Mouse (Mus musculus) stomach, postnatal 0 days (tissue): Measurements from ENCODE around the gene Pabpc4. TPM values are rescaled to one million over a fixed set of nuclear protein-coding genes. Genes with fewer than 3 reads are reported as not detected.

Source experiments
- ATAC-seq: fragments of 200-750 bp; cut with Nextera tagmentation; 2 replicates; pipeline ENCODE4 v1.8.0; 2017; ENCODE audit not compliant: low FRiP score, low TSS enrichment
- DNase-seq: peaks from one replicate; pipeline ENCODE4 v3.0.0-alpha.2; 2016; ENCODE audit warnings: low spot score
- H3K27ac ChIP-seq: fragments of 300-500 bp; sonication (generic); replicated peaks from 2 replicates; pipeline ENCODE4 v1.5.1; 2014; ENCODE audit warnings: mild to moderate bottlenecking, control low read depth
- H3K27me3 ChIP-seq: fragments of 300-500 bp; sonication (generic); 2 replicates; pipeline ENCODE4 v1.6.1; 2014; ENCODE audit warnings: low read length; ENCODE audit not compliant: control insufficient read depth, insufficient read depth
- H3K36me3 ChIP-seq: fragments of 300-500 bp; sonication (generic); 2 replicates; pipeline ENCODE4 v1.6.1; 2014; ENCODE audit warnings: low read length, mixed read lengths; ENCODE audit not compliant: control insufficient read depth, insufficient read depth
- H3K4me1 ChIP-seq: fragments of 300-500 bp; sonication (generic); replicated peaks from 2 replicates; pipeline ENCODE4 v1.6.1; 2014; ENCODE audit warnings: antibody characterized with exemption; ENCODE audit not compliant: control insufficient read depth, insufficient read depth
- H3K4me2 ChIP-seq: fragments of 300-500 bp; sonication (generic); replicated peaks from 2 replicates; pipeline ENCODE4 v1.6.1; 2014; ENCODE audit warnings: low read depth, mild to moderate bottlenecking, control low read depth, moderate library complexity
- H3K4me3 ChIP-seq: fragments of 300-500 bp; sonication (generic); 2 replicates; pipeline ENCODE4 v1.5.1; 2014; ENCODE audit warnings: low read depth, low read length, control low read depth
- H3K9ac ChIP-seq: fragments of 300-500 bp; sonication (generic); 2 replicates; pipeline ENCODE4 v1.6.1; 2014; ENCODE audit warnings: mild to moderate bottlenecking, low read length, control low read depth, mixed read lengths
- H3K9me3 ChIP-seq: fragments of 300-500 bp; sonication (generic); 2 replicates; pipeline ENCODE4 v1.6.1; 2016; ENCODE audit warnings: low read length; ENCODE audit not compliant: control insufficient read depth
- CTCF ChIP-seq: IDR thresholded peaks from 2 replicates; pipeline ENCODE4 v1.5.1; 2016; ENCODE audit warnings: antibody characterized with exemption, low read depth, mild to moderate bottlenecking, moderate library complexity
- EP300 ChIP-seq: optimal IDR thresholded peaks from 2 replicates; pipeline ENCODE3; 2016; ENCODE audit warnings: antibody characterized with exemption
- WGBS: fragments of 180-500 bp; shearing (Covaris S2); extraction: QIAGEN DNeasy Blood & Tissue Kit; methylation state at CpG from one replicate; pipeline ENCODE4 v1.1.7; 2014; 5-methylcytosine and 5-hydroxymethylcytosine counted together
- polyA plus RNA-seq: library from polyadenylated mRNA; unstranded; fragments of >200 nt; fragmentation: Nextera tagmentation; extraction: Ambion mirVana; gene quantifications from 2 replicates; pipeline ENCODE4 v1.2.1, GENCODE M21; 2015

Pabpc4 gene
- polyA plus RNA-seq, 1 experiment from 2014 or later = 15.7 TPM

DNA sequence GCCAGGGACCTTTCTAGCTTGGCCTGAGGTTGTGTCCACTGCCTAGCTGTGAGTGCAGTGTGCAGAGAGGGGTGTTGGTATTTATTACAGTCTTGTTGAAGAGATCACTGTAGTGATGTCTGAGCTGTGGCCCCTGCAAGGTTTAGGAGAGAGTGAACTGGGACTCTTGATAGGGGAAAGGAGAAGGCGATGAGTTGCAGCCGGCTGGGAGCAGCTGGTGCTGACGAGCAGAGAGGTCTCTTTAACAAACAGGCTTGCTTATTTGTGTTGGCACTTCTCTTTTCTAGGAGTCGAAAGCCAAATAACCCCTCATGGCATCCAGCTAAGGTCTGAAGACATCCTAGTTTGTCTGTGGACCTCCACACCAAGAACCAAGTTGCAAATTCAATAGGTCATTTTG, 36.1 kb downstream of the Pabpc4 start:
- no peaks in the 10 kb centered on the region for H3K9me3 ChIP-seq
- no peak overlapping the region for H3K4me3 ChIP-seq
- no peak overlapping the region for H3K27ac ChIP-seq
- H3K36me3 ChIP-seq = peaks cover 38% of the 10 kb centered on the region
- no peaks in the 10 kb centered on the region for H3K4me1 ChIP-seq
- no peak overlapping the region for H3K4me2 ChIP-seq
- TF ChIP-seq EP300 = no peak
- no peak for TF ChIP-seq CTCF
- DNase-seq (no peak), ATAC-seq (no peak)
- WGBS = 79% methylated on average over 4 of the region's 4 CpGs
- no peak overlapping the region for H3K9ac ChIP-seq
- no peaks in the 10 kb centered on the region for H3K27me3 ChIP-seq

DNA sequence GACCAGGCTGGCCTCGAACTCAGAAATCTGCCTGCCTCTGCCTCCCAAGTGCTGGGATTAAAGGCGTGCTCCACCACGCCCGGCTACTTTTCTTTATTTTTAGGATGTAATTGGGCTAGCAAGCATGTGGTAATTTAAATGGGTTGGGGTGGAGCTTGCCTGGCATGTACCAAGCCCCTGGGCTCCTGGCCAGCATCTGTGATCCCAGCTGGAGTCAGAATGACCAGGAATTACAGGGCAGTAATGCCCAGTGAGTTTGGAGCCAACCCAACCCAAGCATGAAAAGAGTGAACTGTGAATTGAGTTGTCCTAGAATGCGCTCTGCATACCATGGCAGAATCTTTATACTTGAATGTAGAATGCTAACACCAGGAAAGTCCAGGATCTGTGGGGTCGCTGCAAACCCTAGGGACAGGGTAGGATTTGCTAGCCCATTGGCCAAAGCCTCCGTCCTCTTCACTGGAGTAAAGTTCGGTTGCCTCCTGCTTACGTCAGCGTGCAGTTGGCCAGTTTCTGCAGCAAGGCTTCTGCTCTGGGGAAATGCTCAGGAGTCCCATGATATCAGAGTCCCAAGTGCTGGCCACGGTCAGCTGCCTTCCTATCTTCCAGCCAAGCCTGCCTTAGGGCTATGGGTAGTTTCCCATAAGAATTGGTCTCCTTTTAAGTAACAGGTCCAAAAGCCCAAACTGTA, 37.0 kb downstream of the Pabpc4 start:
- no peaks in the 10 kb centered on the region for H3K4me1 ChIP-seq
- no peak overlapping the region for H3K9ac ChIP-seq
- H3K27me3 ChIP-seq = no peaks in the 10 kb centered on the region
- no peak overlapping the region for H3K27ac ChIP-seq
- H3K36me3 ChIP-seq = peaks cover 32% of the 10 kb centered on the region
- 92% methylated on average over 11 of the region's 11 CpGs for WGBS
- no peak overlapping the region for H3K4me2 ChIP-seq
- H3K4me3 ChIP-seq = no peak overlapping the region
- DNase-seq = no peak
- ATAC-seq = no peak
- H3K9me3 ChIP-seq = no peaks in the 10 kb centered on the region
- no peak for TF ChIP-seq EP300

DNA sequence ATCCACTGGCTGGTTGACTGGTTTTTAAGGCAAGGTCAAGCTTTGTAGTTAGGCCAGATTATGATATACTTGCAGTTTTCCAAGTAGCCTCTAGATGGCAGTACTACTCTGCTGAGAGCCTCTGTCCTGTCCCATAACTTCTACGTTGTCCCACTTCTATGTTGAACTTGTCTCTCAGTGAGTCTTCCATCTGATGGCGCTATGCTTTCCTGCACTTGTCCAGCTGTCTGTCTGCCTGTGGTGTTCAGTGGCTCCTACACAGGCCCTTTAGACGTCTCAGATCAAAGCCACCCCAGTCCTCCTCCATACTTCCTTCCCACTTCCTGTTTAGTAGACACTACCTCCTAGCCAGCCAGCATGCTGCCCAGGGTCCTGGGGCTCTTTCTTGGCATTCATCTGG, 43.6 kb downstream of the Pabpc4 start:
- Histone ChIP-seq H3K36me3 (0 out of 2 replicates have a peak, but pooled peaks cover 3% of the 10 kb centered on the region), H3K9me3 (no peaks in the 10 kb centered on the region), H3K9ac (no peak overlapping the region), H3K4me1 (no peaks in the 10 kb centered on the region), H3K4me2 (no peak overlapping the region), H3K4me3 (no peak overlapping the region), H3K27me3 (no peaks in the 10 kb centered on the region), H3K27ac (no peak overlapping the region)
- DNase-seq = no peak
- ATAC-seq = peak; percentile 66
- 24% methylated on average over 3 of the region's 3 CpGs for WGBS
- TF ChIP-seq CTCF (peak; percentile 88), EP300 (no peak)

DNA sequence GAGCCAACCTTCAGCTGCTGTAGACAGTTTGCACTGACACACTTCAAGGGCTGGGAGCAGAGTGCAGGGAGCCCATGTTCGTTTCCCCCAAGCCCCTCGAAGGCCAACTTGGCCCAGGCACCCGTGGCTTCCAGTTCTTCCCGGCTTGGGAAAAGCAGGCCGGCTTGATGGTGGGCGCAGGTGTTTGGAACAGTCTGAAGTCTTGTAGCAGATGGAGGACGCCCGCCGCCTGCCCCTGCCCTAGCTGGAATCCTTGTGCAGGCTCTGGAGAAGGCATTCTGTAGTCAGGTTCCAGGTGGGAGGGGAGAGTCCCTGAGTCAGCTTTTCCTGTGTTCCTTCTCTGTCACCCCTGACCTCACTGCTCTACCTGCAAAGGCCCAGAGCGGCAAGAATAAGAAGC, 44.8 kb downstream of the Pabpc4 start:
- Histone ChIP-seq H3K36me3 (0 out of 2 replicates have a peak, but pooled peaks cover 3% of the 10 kb centered on the region), H3K4me1 (no peaks in the 10 kb centered on the region), H3K27me3 (no peaks in the 10 kb centered on the region), H3K4me3 (no peak overlapping the region), H3K4me2 (no peak overlapping the region), H3K9me3 (no peaks in the 10 kb centered on the region), H3K27ac (no peak overlapping the region), H3K9ac (no peak overlapping the region)
- DNase-seq (no peak), ATAC-seq (no peak)
- TF ChIP-seq EP300 (no peak), CTCF (no peak)
- WGBS = 89% methylated on average over 10 of the region's 10 CpGs

DNA sequence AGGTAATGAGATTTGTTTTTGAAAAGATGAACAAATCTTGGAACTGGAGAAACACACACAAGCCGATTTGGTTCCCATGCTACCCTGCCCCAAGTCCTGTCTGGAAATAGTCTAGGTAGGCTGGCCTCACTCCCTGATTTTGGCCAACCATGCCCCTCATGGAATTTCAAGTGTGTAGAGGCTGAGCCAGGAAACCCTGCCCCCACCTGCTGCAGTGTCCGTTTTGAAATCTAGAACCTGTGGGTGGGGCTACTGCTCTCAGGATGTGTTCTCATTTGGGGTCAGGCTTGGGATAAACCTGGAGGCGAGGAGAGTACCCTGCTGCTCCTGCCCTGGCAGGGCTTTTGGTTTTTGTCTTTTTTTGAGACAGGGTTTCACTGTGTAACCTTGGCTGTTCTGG, 46.1 kb downstream of the Pabpc4 start:
- Histone ChIP-seq H3K4me1 (no peaks in the 10 kb centered on the region), H3K27me3 (no peaks in the 10 kb centered on the region), H3K9me3 (no peaks in the 10 kb centered on the region), H3K9ac (no peak overlapping the region), H3K27ac (no peak overlapping the region), H3K4me2 (no peak overlapping the region), H3K36me3 (no peaks in the 10 kb centered on the region), H3K4me3 (no peak overlapping the region)
- TF ChIP-seq CTCF (no peak), EP300 (no peak)
- 43% methylated on average over 3 of the region's 3 CpGs for WGBS
- DNase-seq (no peak), ATAC-seq (no peak)

DNA sequence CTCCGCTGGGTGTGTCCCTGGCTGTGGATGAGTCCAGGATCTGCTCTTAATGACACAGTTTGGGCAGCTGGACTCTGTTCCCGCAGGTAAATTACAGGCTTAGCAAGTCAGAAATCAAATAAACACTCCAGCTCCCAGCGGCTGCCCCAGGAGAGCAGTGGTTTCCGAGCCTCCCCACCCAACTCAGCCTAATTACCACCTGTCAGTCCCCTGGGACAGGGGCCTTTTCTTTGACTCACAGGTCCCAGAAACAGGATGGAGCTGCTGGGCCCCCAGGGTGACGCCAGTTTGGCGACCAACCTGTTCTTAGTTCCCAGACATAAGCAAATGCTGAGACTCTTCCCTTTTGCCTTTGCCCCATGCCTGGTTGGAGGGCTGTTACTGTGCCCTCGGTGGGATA, 49.7 kb downstream of the Pabpc4 start:
- no peak for ATAC-seq
- no peak overlapping the region for H3K9ac ChIP-seq

More for the DNA sequence above, 49.7 kb downstream of the Pabpc4 start:
- no peak for DNase-seq
- Histone ChIP-seq H3K4me2 (no peak overlapping the region), H3K9me3 (no peaks in the 10 kb centered on the region), H3K27ac (no peak overlapping the region), H3K36me3 (no peaks in the 10 kb centered on the region), H3K4me3 (no peak overlapping the region), H3K27me3 (no peaks in the 10 kb centered on the region), H3K4me1 (no peaks in the 10 kb centered on the region)
- TF ChIP-seq EP300 (no peak), CTCF (no peak)
- WGBS = 51% methylated on average over 7 of the region's 7 CpGs
